Mouse (Mus musculus): ENCODE measurements at regions not wholly inside any gene's neighbourhood (a gene's known extent, or its start where the extent isn't known, plus 50 kb on each side); places are given as distances from the start of the nearest gene placed in this dataset.

- H3K27me3 ChIP-seq, result no peaks in the 10 kb centered on the region
- ATAC-seq (ENCODE audit: low FRiP score, low read depth), result no peak
- no peaks in the 10 kb centered on the region for H3K4me1 ChIP-seq (replicated peaks)
- no peak overlapping the region for H3K4me2 ChIP-seq
- no peak overlapping the region for H3K4me3 ChIP-seq
- no peaks in the 10 kb centered on the region for H3K36me3 ChIP-seq
- no peaks in the 10 kb centered on the region for H3K9me3 ChIP-seq
- H3K27ac ChIP-seq (replicated peaks), result no peak overlapping the region
- no peak overlapping the region for H3K9ac ChIP-seq
- WGBS, result 83% methylated on average over 9 of the region's 9 CpGs
These were observed 178.9 kb upstream of the Stt3b start for GRCm38 (mm10) chr9:115488913-115489809.

GRCm38 (mm10) chr9:115492431-115493171 is 182.4 kb upstream of the Stt3b start:
- ATAC-seq (ENCODE audit: low FRiP score, low read depth), result no peak
- Histone ChIP-seq H3K36me3 (no peaks in the 10 kb centered on the region), H3K4me1 (replicated peaks) (no peaks in the 10 kb centered on the region), H3K9ac (no peak overlapping the region), H3K4me2 (no peak overlapping the region), H3K9me3 (no peaks in the 10 kb centered on the region), H3K4me3 (no peak overlapping the region), H3K27ac (replicated peaks) (no peak overlapping the region), H3K27me3 (no peaks in the 10 kb centered on the region)
- WGBS, result 84% methylated on average over 6 of the region's 6 CpGs

- Histone ChIP-seq H3K36me3 (no peaks in the 10 kb centered on the region), H3K27me3 (no peaks in the 10 kb centered on the region), H3K27ac (replicated peaks) (no peak overlapping the region), H3K9ac (no peak overlapping the region), H3K9me3 (no peaks in the 10 kb centered on the region), H3K4me3 (no peak overlapping the region), H3K4me2 (no peak overlapping the region), H3K4me1 (replicated peaks) (no peaks in the 10 kb centered on the region)
- 93% methylated on average over 2 of the region's 2 CpGs for WGBS
- no peak for ATAC-seq (ENCODE audit: low FRiP score, low read depth)
These were observed 183.5 kb upstream of the Stt3b start for GRCm38 (mm10) chr9:115493765-115494164.

GRCm38 (mm10) chr9:115499536-115499935 is 189.3 kb upstream of the Stt3b start:
- Histone ChIP-seq H3K4me2 (no peak overlapping the region), H3K27me3 (no peaks in the 10 kb centered on the region), H3K4me1 (replicated peaks) (no peaks in the 10 kb centered on the region), H3K36me3 (no peaks in the 10 kb centered on the region), H3K27ac (replicated peaks) (no peak overlapping the region), H3K9me3 (no peaks in the 10 kb centered on the region), H3K4me3 (no peak overlapping the region), H3K9ac (no peak overlapping the region)
- WGBS, result 62% methylated on average over 3 of the region's 3 CpGs
- no peak for ATAC-seq (ENCODE audit: low FRiP score, low read depth)

- H3K4me3 ChIP-seq, result no peak overlapping the region
- no peak for ATAC-seq (ENCODE audit: low FRiP score, low read depth)
- H3K9ac ChIP-seq, result no peak overlapping the region
- H3K27me3 ChIP-seq, result no peaks in the 10 kb centered on the region
- H3K27ac ChIP-seq (replicated peaks), result no peak overlapping the region
- no peak overlapping the region for H3K4me2 ChIP-seq
- H3K4me1 ChIP-seq (replicated peaks), result 0 out of 2 replicates have a peak, but pooled peaks cover 4% of the 10 kb centered on the region
- 46% methylated on average over 2 of the region's 2 CpGs for whole genome bisulfite sequencing
- H3K9me3 ChIP-seq, result no peaks in the 10 kb centered on the region
- H3K36me3 ChIP-seq, result no peaks in the 10 kb centered on the region
These were observed 194.6 kb upstream of the Stt3b start for GRCm38 (mm10) chr9:115504789-115505188.

- WGBS, result 59% methylated on average over 7 of the region's 7 CpGs
These were observed 197.0 kb upstream of the Stt3b start for GRCm38 (mm10) chr9:115507131-115507689.

GRCm38 (mm10) chr9:115512835-115513629 is 202.8 kb upstream of the Stt3b start:
- Histone ChIP-seq H3K4me3 (no peak overlapping the region), H3K9ac (no peak overlapping the region)
- ATAC-seq (ENCODE audit: low FRiP score, low read depth), result no peak

More at GRCm38 (mm10) chr9:115507131-115507689, 197.0 kb upstream of the Stt3b start:
- Histone ChIP-seq H3K9me3 (no peaks in the 10 kb centered on the region), H3K36me3 (no peaks in the 10 kb centered on the region), H3K27ac (replicated peaks) (no peak overlapping the region), H3K9ac (no peak overlapping the region), H3K27me3 (no peaks in the 10 kb centered on the region), H3K4me1 (replicated peaks) (0 out of 2 replicates have a peak, but pooled peaks cover 4% of the 10 kb centered on the region), H3K4me3 (no peak overlapping the region), H3K4me2 (no peak overlapping the region)
- no peak for ATAC-seq (ENCODE audit: low FRiP score, low read depth)

GRCm38 (mm10) chr9:115517903-115518302 is 207.7 kb upstream of the Stt3b start:
- Histone ChIP-seq H3K27ac (replicated peaks) (no peak overlapping the region), H3K9ac (no peak overlapping the region), H3K9me3 (no peaks in the 10 kb centered on the region), H3K27me3 (no peaks in the 10 kb centered on the region), H3K4me2 (no peak overlapping the region), H3K4me1 (replicated peaks) (no peaks in the 10 kb centered on the region), H3K36me3 (no peaks in the 10 kb centered on the region), H3K4me3 (no peak overlapping the region)
- ATAC-seq (ENCODE audit: low FRiP score, low read depth), result no peak

More at GRCm38 (mm10) chr9:115512835-115513629, 202.8 kb upstream of the Stt3b start:
- no peaks in the 10 kb centered on the region for H3K27me3 ChIP-seq
- H3K36me3 ChIP-seq, result no peaks in the 10 kb centered on the region
- 64% methylated on average over 16 of the region's 16 CpGs for WGBS
- H3K4me1 ChIP-seq (replicated peaks), result no peaks in the 10 kb centered on the region
- no peak overlapping the region for H3K27ac ChIP-seq (replicated peaks)
- no peaks in the 10 kb centered on the region for H3K9me3 ChIP-seq
- H3K4me2 ChIP-seq, result no peak overlapping the region

GRCm38 (mm10) chr9:115524161-115524560 is 213.9 kb upstream of the Stt3b start:
- H3K27ac ChIP-seq (replicated peaks), result no peak overlapping the region
- H3K4me2 ChIP-seq, result no peak overlapping the region
- no peak overlapping the region for H3K9ac ChIP-seq
- H3K27me3 ChIP-seq, result no peaks in the 10 kb centered on the region
- H3K4me1 ChIP-seq (replicated peaks), result peaks cover 9% of the 10 kb centered on the region
- no peak for ATAC-seq (ENCODE audit: low FRiP score, low read depth)
- no peaks in the 10 kb centered on the region for H3K36me3 ChIP-seq
- WGBS, result 63% methylated on average over 3 of the region's 3 CpGs
- no peaks in the 10 kb centered on the region for H3K9me3 ChIP-seq
- no peak overlapping the region for H3K4me3 ChIP-seq

- no peak overlapping the region for H3K4me3 ChIP-seq
- H3K4me2 ChIP-seq, result no peak overlapping the region
- WGBS, result 59% methylated on average over 5 of the region's 5 CpGs
- no peak overlapping the region for H3K9ac ChIP-seq
- no peaks in the 10 kb centered on the region for H3K36me3 ChIP-seq
- no peaks in the 10 kb centered on the region for H3K27me3 ChIP-seq
- no peaks in the 10 kb centered on the region for H3K9me3 ChIP-seq
- no peak overlapping the region for H3K27ac ChIP-seq (replicated peaks)
- H3K4me1 ChIP-seq (replicated peaks), result peaks cover 9% of the 10 kb centered on the region
- ATAC-seq (ENCODE audit: low FRiP score, low read depth), result no peak
These were observed 214.4 kb upstream of the Stt3b start for GRCm38 (mm10) chr9:115524591-115524990.

GRCm38 (mm10) chr9:115526322-115526721 is 216.1 kb upstream of the Stt3b start:
- no peak overlapping the region for H3K9ac ChIP-seq
- WGBS, result 92% methylated on average over 4 of the region's 4 CpGs
- no peak overlapping the region for H3K27ac ChIP-seq (replicated peaks)
- no peak overlapping the region for H3K4me2 ChIP-seq
- H3K4me1 ChIP-seq (replicated peaks), result peaks cover 9% of the 10 kb centered on the region
- no peak for ATAC-seq (ENCODE audit: low FRiP score, low read depth)
- H3K4me3 ChIP-seq, result no peak overlapping the region
- H3K36me3 ChIP-seq, result no peaks in the 10 kb centered on the region
- H3K27me3 ChIP-seq, result no peaks in the 10 kb centered on the region
- H3K9me3 ChIP-seq, result no peaks in the 10 kb centered on the region

Data from hindbrain, embryonic 15.5 days (tissue).